Mouse (Mus musculus): ENCODE measurements at regions not wholly inside any gene's neighbourhood (a gene's known extent, or its start where the extent isn't known, plus 50 kb on each side); places are given as distances from the start of the nearest gene placed in this dataset.

GRCm38 (mm10) chr3:120660776-120661175, 510.7 kb downstream of the Rwdd3 start:
- no peak for TF ChIP-seq POLR2A (IDR thresholded peaks at IDR 0.05; ENCODE audit: borderline replicate concordance, insufficient read depth, low read length)
- TF ChIP-seq CTCF (IDR thresholded peaks at IDR 0.05; ENCODE audit: borderline replicate concordance, insufficient read depth, low read depth, low read length): no peak
